Mouse (Mus musculus) limb, embryonic 11.5 days (tissue): ENCODE measurements around the gene Gm884. TPM values are rescaled to one million over a fixed set of nuclear protein-coding genes. Genes with fewer than 3 reads are reported as not detected.
A peak's percentile ranks its signal among the peaks of the same experiment; 100 is the strongest.

Experiments used
- ATAC-seq: fragments of 200-750 bp; cut with Nextera tagmentation; 2 replicates; pipeline ENCODE4 v1.8.0; 2017; ENCODE audit warnings: low read depth; ENCODE audit not compliant: insufficient number of reproducible peaks, low FRiP score, low TSS enrichment
- DNase-seq: peaks from one replicate; pipeline ENCODE4 v3.0.0-alpha.2; 2015; ENCODE audit warnings: low spot score
- H3K27ac ChIP-seq: fragments of 300-500 bp; sonication (generic); replicated peaks from 2 replicates; pipeline ENCODE4 v1.5.1; 2014; ENCODE audit warnings: low read depth, mild to moderate bottlenecking, low read length
- H3K27me3 ChIP-seq: fragments of 300-500 bp; sonication (generic); 2 replicates; pipeline ENCODE4 v1.6.1; 2014; ENCODE audit warnings: mild to moderate bottlenecking, low read length, mixed read lengths; ENCODE audit not compliant: control insufficient read depth, insufficient read depth
- H3K36me3 ChIP-seq: fragments of 300-500 bp; sonication (generic); 2 replicates; pipeline ENCODE4 v1.6.1; 2014; ENCODE audit warnings: mild to moderate bottlenecking, low read length, moderate library complexity, mixed read lengths; ENCODE audit not compliant: control insufficient read depth, insufficient read depth
- H3K4me1 ChIP-seq: fragments of 300-500 bp; sonication (generic); 2 replicates; pipeline ENCODE4 v1.6.1; 2014; ENCODE audit warnings: low read length, mixed read lengths; ENCODE audit not compliant: control insufficient read depth, insufficient read depth
- H3K4me2 ChIP-seq: fragments of 300-500 bp; sonication (generic); 2 replicates; pipeline ENCODE4 v1.6.1; 2014; ENCODE audit warnings: low read depth, mild to moderate bottlenecking, moderate library complexity; ENCODE audit not compliant: severe bottlenecking
- H3K4me3 ChIP-seq: fragments of 300-500 bp; sonication (generic); 2 replicates; pipeline ENCODE4 v1.5.1; 2014; ENCODE audit warnings: low read depth, low read length
- H3K9ac ChIP-seq: fragments of 300-500 bp; sonication (generic); 2 replicates; pipeline ENCODE4 v1.6.1; 2014; ENCODE audit warnings: mild to moderate bottlenecking, low read length
- H3K9me3 ChIP-seq: fragments of 300-500 bp; sonication (generic); 2 replicates; pipeline ENCODE4 v1.6.1; 2016; ENCODE audit warnings: low read length; ENCODE audit not compliant: control insufficient read depth
- WGBS: fragments of 180-500 bp; shearing (Covaris S2); extraction: QIAGEN DNeasy Blood & Tissue Kit; methylation state at CpG from one replicate; pipeline ENCODE4 v1.1.7; 2014; 5-methylcytosine and 5-hydroxymethylcytosine counted together
- polyA plus RNA-seq: library from polyadenylated mRNA; unstranded; fragments of >200 nt; fragmentation: Nextera tagmentation; extraction: Ambion mirVana; gene quantifications from 2 replicates; pipeline ENCODE4 v1.2.1, GENCODE M21; 2014

Gm884 gene
- polyA plus RNA-seq, 1 experiment from 2014 or later, result not detected

GRCm38 (mm10) chr11:103645731-103646130 lies 24.8 kb upstream of the Gm884 start:
- 43% methylated on average over 8 of the region's 8 CpGs for WGBS
- Histone ChIP-seq H3K4me1 (peaks cover 12% of the 10 kb centered on the region), H3K4me3 (no peak overlapping the region), H3K9ac (no peak overlapping the region), H3K27ac (no peak overlapping the region), H3K36me3 (no peaks in the 10 kb centered on the region), H3K4me2 (no peak overlapping the region), H3K27me3 (peaks cover 31% of the 10 kb centered on the region), H3K9me3 (no peaks in the 10 kb centered on the region)
- ATAC-seq (no peak), DNase-seq (no peak)

DNA sequence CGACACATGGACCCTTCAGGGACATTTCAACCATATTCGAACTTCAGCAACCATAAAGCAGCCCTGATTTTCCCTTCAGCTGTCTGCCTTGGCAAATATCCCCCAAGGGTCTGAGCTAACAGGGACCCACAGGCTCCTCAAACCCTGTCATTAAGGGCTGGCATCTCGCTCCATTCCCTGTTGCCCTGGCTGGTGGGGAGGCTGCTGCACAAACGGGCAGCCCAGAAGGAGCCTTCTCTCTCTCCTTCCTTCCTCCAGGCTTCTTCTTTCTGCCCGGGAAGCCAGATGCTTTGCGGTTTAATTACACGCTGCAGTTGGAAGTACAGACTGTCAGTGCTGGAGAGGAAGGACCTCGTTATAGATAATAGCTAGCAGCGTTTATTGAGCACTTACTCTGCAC lies 22.3 kb upstream of the Gm884 start:
- H3K27me3 ChIP-seq, result peaks cover 10% of the 10 kb centered on the region
- no peaks in the 10 kb centered on the region for H3K9me3 ChIP-seq
- H3K9ac ChIP-seq, result no peak overlapping the region
- H3K4me1 ChIP-seq, result peaks cover 2% of the 10 kb centered on the region
- H3K36me3 ChIP-seq, result no peaks in the 10 kb centered on the region
- DNase-seq (no peak), ATAC-seq (no peak)
- WGBS, result 38% methylated on average over 9 of the region's 9 CpGs
- no peak overlapping the region for H3K4me3 ChIP-seq
- no peak overlapping the region for H3K4me2 ChIP-seq
- H3K27ac ChIP-seq, result no peak overlapping the region

GRCm38 (mm10) chr11:103639407-103639946 lies 18.5 kb upstream of the Gm884 start:
- Histone ChIP-seq H3K9me3 (no peaks in the 10 kb centered on the region), H3K27me3 (0 out of 2 replicates have a peak, but pooled peaks cover 3% of the 10 kb centered on the region), H3K4me1 (no peaks in the 10 kb centered on the region), H3K9ac (no peak overlapping the region), H3K36me3 (no peaks in the 10 kb centered on the region), H3K4me3 (no peak overlapping the region), H3K27ac (no peak overlapping the region), H3K4me2 (no peak overlapping the region)
- peak; percentile 82 for DNase-seq
- no peak for ATAC-seq
- 3% methylated on average over 10 of the region's 10 CpGs for WGBS

DNA sequence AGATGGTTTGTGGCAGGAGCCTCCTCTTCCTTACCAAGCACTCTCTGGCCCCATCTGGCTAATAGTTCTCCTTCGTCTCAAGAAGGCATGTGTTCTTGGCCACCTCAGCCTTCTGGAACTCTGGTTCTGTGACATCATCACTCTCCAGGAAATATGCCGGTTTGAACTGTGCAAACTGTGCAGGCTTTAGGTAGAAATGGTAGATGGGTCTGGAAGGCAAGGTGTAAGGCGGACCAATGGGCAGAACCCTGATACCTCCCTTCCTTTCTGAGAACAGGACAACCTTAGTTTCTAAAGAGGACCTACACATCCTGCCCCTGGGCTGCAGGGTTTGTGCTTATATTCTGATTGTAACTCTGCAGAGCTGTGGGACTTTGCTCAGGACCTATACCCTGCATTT lies 17.9 kb upstream of the Gm884 start, which contains the start of gene Lyzl6:
Lyzl6 (minus strand) TSS at position 101 of the 400 bp plus-strand sequence.
- Histone ChIP-seq H3K27ac (no peak within 1 kb of the TSS), H3K9ac (no peak within 1 kb of the TSS), H3K4me2 (no peak within 1 kb of the TSS), H3K36me3 (no peaks in the 10 kb centered on the region), H3K9me3 (no peaks in the 10 kb centered on the region), H3K4me3 (no peak within 1 kb of the TSS), H3K27me3 (0 out of 2 replicates have a peak, but pooled peaks cover 3% of the 10 kb centered on the region), H3K4me1 (no peaks in the 10 kb centered on the region)
- DNase-seq (no peak), ATAC-seq (no peak)
- 81% methylated on average over 3 of the region's 3 CpGs for WGBS

DNA sequence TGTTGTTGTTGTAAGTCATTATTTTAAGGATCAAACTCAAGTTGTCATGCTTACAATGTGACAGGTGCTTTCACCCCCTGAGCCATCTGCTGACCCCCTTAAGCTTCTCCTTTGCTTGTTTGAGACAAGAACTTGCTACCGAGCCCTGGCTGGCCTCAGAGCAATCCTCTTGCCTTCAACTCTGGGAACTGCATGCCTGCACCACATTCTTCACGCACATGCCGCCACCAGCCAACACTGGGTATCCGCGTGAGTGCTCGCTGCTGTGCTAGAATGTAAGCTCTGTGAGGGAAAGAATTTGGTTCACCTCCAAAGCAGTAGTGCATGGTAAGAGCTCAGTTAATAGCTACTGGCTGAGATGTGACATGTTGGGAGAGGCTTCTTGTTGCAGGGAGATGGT lies 15.3 kb upstream of the Gm884 start:
- no peaks in the 10 kb centered on the region for H3K36me3 ChIP-seq
- DNase-seq, result no peak
- no peak overlapping the region for H3K9ac ChIP-seq
- H3K4me1 ChIP-seq, result no peaks in the 10 kb centered on the region
- H3K9me3 ChIP-seq, result no peaks in the 10 kb centered on the region
- H3K27me3 ChIP-seq, result 0 out of 2 replicates have a peak, but pooled peaks cover 3% of the 10 kb centered on the region
- no peak overlapping the region for H3K4me3 ChIP-seq
- WGBS, result 79% methylated on average over 6 of the region's 6 CpGs
- H3K4me2 ChIP-seq, result no peak overlapping the region
- ATAC-seq, result no peak
- no peak overlapping the region for H3K27ac ChIP-seq

DNA sequence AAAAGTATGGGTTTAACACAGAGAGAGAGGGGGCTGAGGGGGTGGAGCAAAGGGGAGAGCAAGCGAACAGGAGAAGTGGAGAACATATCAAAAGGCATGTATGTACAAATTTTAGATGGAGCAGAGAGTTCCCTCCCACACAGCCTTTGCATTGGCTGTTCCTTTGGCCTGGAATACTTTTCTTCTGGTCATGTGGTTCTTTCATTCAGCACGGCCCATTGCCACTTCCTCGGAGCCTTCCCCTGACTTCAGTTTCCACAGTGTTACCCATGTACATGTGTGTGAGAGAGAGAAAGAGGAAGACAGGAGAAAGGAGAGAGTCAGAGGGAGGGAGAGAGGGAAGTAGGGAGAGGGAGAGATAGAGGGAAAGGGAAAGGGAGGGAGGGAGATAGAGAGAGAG lies 14.5 kb upstream of the Gm884 start:
- no peak overlapping the region for H3K9ac ChIP-seq
- no peak overlapping the region for H3K27ac ChIP-seq
- no peak for ATAC-seq
- no peaks in the 10 kb centered on the region for H3K36me3 ChIP-seq
- no peak overlapping the region for H3K4me3 ChIP-seq
- H3K4me1 ChIP-seq, result no peaks in the 10 kb centered on the region
- DNase-seq, result no peak
- H3K27me3 ChIP-seq, result 0 out of 2 replicates have a peak, but pooled peaks cover 3% of the 10 kb centered on the region
- H3K4me2 ChIP-seq, result no peak overlapping the region
- no peaks in the 10 kb centered on the region for H3K9me3 ChIP-seq
- WGBS, result 78% methylated on average over 3 of the region's 3 CpGs

GRCm38 (mm10) chr11:103634806-103635205 lies 13.9 kb upstream of the Gm884 start:
- H3K4me2 ChIP-seq, result no peak overlapping the region
- no peaks in the 10 kb centered on the region for H3K36me3 ChIP-seq
- H3K4me3 ChIP-seq, result no peak overlapping the region
- DNase-seq (no peak), ATAC-seq (no peak)
- 84% methylated on average over 7 of the region's 7 CpGs for WGBS
- no peaks in the 10 kb centered on the region for H3K4me1 ChIP-seq
- H3K9me3 ChIP-seq, result no peaks in the 10 kb centered on the region
- H3K27ac ChIP-seq, result no peak overlapping the region
- H3K27me3 ChIP-seq, result 0 out of 2 replicates have a peak, but pooled peaks cover 3% of the 10 kb centered on the region
- no peak overlapping the region for H3K9ac ChIP-seq

DNA sequence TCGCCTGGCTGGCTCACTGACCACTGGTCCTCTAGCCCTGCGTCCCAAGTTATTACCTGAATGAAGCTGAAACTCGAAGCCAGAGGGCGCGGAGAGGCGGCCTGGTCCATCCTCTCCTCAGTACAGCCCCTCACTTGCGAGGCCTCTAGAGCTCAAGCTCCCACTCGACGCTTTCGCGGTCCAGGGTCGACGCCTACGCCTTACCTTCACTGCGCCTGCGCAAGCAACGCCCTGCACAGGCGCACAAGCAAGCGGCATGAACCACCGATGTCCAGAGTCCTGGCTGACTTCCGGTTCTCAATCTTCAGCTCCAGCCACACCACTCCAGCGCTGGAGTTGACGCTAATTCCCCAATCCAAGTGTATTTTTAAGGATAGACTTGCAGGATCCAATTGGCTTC lies 6.5 kb upstream of the Gm884 start:
- no peak for DNase-seq
- Histone ChIP-seq H3K27me3 (no peaks in the 10 kb centered on the region), H3K27ac (no peak overlapping the region), H3K4me3 (no peak overlapping the region), H3K36me3 (no peaks in the 10 kb centered on the region), H3K9me3 (no peaks in the 10 kb centered on the region), H3K4me2 (no peak overlapping the region), H3K4me1 (no peaks in the 10 kb centered on the region), H3K9ac (no peak overlapping the region)
- no peak for ATAC-seq
- WGBS, result 80% methylated on average over 23 of the region's 23 CpGs

GRCm38 (mm10) chr11:103610772-103611171 lies 10.2 kb downstream of the Gm884 start:
- Histone ChIP-seq H3K9me3 (no peaks in the 10 kb centered on the region), H3K4me3 (no peak overlapping the region), H3K36me3 (no peaks in the 10 kb centered on the region), H3K27ac (no peak overlapping the region), H3K27me3 (no peaks in the 10 kb centered on the region), H3K4me2 (no peak overlapping the region), H3K9ac (no peak overlapping the region), H3K4me1 (no peaks in the 10 kb centered on the region)
- ATAC-seq (no peak), DNase-seq (no peak)
- WGBS, result 95% methylated on average over 2 of the region's 2 CpGs
